Mouse (Mus musculus): ENCODE results near the gene Rab31. TPM values are rescaled to one million over a fixed set of nuclear protein-coding genes. Genes with fewer than 3 reads are reported as not detected.

Rab31 gene
- polyA plus RNA-seq, 1 experiment, result 48.9 TPM

DNA sequence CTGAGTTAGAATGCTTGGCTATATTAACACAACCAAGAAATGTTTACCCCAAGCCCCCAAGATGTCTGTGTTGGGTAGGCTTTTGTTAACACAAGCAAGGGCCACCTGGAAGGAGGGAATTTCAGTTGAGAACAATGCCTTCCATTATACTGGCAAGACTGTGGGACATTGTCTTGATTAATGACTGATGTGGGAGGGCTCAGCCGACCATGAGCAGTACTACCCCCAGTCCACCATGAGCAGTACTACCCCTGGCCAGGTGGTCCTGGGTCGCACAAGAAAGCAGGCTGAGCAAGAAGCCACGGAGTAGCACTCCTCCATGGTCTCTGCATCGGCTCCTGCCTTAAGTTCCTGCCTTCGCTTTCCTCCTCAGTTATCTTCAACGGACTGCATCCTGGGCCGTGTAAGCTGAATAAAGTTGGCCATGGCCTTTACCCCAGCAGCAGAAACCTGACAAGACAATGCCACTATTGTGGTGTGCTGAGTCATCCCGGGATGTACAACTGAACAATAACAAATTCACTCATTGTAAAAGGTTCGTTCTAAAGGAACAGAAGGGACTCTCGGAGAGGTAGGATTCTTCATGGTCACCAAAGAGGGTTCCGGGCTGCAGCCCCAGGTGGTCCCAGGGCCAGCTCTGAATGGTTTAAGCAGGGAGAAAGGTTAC, 28.8 kb downstream of the Rab31 start:
- TF ChIP-seq POLR2A (IDR thresholded peaks at IDR 0.05; ENCODE audit: borderline replicate concordance, extremely low read depth, low read depth, low read length) (no peak), CTCF (IDR thresholded peaks at IDR 0.05; ENCODE audit: insufficient read depth, low read length) (no peak)
- no peak overlapping the region for H3K4me3 ChIP-seq (replicated peaks; ENCODE audit: extremely low read depth, low read depth, low read length)
- DNase-seq, result no peak
- H3K4me1 ChIP-seq (ENCODE audit: control insufficient read depth, insufficient read depth, low read length), result no peaks in the 10 kb centered on the region
- WGBS, result 67% methylated on average over 11 of the region's 11 CpGs

DNA sequence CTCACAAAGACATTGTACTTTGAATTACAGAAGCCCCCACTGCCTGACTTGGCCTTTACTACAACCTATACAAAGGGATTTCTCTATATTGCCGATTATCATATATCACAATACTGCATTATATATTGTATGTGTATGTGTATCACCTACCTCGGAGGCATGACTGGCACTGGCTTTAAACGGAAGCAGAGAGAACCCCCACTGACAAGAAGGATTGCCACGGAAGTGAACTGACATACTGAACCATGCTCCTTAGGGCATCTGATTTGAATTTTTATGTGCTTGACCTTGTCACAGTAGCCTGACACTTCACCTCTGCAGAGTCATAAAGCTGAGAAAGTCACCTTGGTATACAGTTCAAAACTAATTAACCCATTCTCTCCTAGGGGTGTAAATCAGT, 29.6 kb downstream of the Rab31 start:
- WGBS, result 80% methylated on average over 4 of the region's 4 CpGs
- TF ChIP-seq CTCF (IDR thresholded peaks at IDR 0.05; ENCODE audit: insufficient read depth, low read length) (no peak), POLR2A (IDR thresholded peaks at IDR 0.05; ENCODE audit: borderline replicate concordance, extremely low read depth, low read depth, low read length) (no peak)
- Histone ChIP-seq H3K4me1 (ENCODE audit: control insufficient read depth, insufficient read depth, low read length) (no peaks in the 10 kb centered on the region), H3K4me3 (replicated peaks; ENCODE audit: extremely low read depth, low read depth, low read length) (no peak overlapping the region)
- DNase-seq, result no peak

DNA sequence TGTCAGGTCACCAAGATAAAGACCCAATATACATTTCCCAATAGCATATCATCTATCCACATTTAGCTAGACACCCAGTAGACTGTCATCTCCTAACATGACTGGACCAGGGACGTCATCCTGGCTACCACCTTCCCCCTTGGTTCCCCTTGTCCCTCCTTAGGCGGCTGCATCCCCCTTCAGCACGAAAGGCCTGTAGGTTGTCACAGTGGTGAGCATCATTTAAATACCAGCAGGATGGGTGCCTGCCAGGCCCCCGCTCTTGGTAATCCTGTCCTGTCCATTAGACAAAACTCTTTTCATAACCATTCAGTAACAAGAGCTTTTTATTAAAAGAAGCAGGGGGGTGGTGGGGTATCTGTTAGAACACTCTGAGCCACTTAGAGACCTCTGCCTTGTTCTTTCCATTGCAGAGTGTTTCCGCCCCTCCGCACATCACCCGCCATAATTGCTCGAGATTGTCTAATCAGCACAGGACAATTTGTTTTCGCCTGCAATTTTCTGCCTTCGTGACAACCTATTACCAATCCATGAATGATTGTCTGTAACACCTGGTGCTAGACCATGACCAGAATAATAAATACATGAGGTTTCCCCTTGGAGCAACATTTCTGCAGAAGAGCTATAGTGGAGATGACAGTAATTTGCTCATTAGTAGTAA, 30.2 kb downstream of the Rab31 start:
- no peak for DNase-seq
- Histone ChIP-seq H3K4me3 (replicated peaks; ENCODE audit: extremely low read depth, low read depth, low read length) (no peak overlapping the region), H3K4me1 (ENCODE audit: control insufficient read depth, insufficient read depth, low read length) (peaks cover 2% of the 10 kb centered on the region)
- TF ChIP-seq CTCF (IDR thresholded peaks at IDR 0.05; ENCODE audit: insufficient read depth, low read length), result no peak
- no peak for TF ChIP-seq POLR2A (IDR thresholded peaks at IDR 0.05; ENCODE audit: borderline replicate concordance, extremely low read depth, low read depth, low read length)
- WGBS, result 95% methylated on average over 10 of the region's 10 CpGs

- 91% methylated on average over 4 of the region's 4 CpGs for WGBS
- no peak for DNase-seq
- Histone ChIP-seq H3K4me3 (replicated peaks; ENCODE audit: extremely low read depth, low read depth, low read length) (no peak overlapping the region), H3K4me1 (ENCODE audit: control insufficient read depth, insufficient read depth, low read length) (peaks cover 5% of the 10 kb centered on the region)
- no peak for TF ChIP-seq POLR2A (IDR thresholded peaks at IDR 0.05; ENCODE audit: borderline replicate concordance, extremely low read depth, low read depth, low read length)
- TF ChIP-seq CTCF (IDR thresholded peaks at IDR 0.05; ENCODE audit: insufficient read depth, low read length), result no peak
These were observed 31.0 kb downstream of the Rab31 start for GRCm38 (mm10) chr17:65741565-65741964.

DNA sequence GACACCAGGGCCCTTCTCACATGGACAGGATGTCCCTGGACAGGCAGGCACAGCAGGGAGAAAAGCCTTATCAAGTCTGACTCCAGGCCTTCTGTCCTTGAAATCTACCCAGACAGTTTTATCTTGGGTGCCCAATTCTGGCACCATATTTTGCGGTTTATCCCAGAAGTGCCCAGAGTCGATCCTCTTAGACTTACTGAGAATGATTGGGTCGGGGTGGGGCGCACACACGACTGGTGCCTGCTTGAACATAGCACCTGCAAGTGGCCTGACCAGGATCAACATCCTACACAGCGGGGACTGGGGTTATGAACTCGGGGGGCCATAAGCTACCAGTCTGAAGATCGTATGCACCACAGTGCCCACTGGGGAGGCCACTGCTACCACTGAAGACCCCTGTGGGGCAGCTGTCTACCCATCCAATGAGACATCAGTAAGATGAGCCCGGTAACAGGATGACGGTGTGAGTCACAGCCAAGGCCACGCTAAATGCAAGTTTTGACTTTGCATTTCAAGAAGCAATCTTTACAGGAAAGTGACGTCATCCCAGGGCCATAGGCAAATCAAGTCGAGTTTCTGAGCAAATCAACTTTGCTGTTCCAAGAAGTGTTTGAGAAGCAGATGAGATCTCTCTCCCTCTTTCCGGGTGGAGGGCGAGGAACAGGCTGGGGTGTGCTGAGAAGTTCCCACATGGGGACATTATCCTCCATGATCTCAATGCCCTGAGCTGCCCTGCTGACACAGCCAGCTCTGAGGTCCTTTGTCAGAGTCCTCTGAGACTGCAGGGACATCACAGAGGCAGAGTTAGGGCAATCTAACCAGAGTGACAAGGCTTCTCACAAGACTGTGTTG, 32.5 kb downstream of the Rab31 start:
- TF ChIP-seq POLR2A (IDR thresholded peaks at IDR 0.05; ENCODE audit: borderline replicate concordance, extremely low read depth, low read depth, low read length) (no peak), CTCF (IDR thresholded peaks at IDR 0.05; ENCODE audit: insufficient read depth, low read length) (no peak)
- peaks cover 5% of the 10 kb centered on the region for H3K4me1 ChIP-seq (ENCODE audit: control insufficient read depth, insufficient read depth, low read length)

GRCm38 (mm10) chr17:65737622-65738021, 34.9 kb downstream of the Rab31 start:
- Histone ChIP-seq H3K4me3 (replicated peaks; ENCODE audit: extremely low read depth, low read depth, low read length) (no peak overlapping the region), H3K4me1 (ENCODE audit: control insufficient read depth, insufficient read depth, low read length) (peaks cover 5% of the 10 kb centered on the region)
- no peak for TF ChIP-seq POLR2A (IDR thresholded peaks at IDR 0.05; ENCODE audit: borderline replicate concordance, extremely low read depth, low read depth, low read length)
- TF ChIP-seq CTCF (IDR thresholded peaks at IDR 0.05; ENCODE audit: insufficient read depth, low read length), result no peak
- WGBS, result 42% methylated on average over 6 of the region's 6 CpGs
- DNase-seq, result no peak

More for the DNA sequence above, 32.5 kb downstream of the Rab31 start:
- no peak for DNase-seq
- no peak overlapping the region for H3K4me3 ChIP-seq (replicated peaks; ENCODE audit: extremely low read depth, low read depth, low read length)
- whole genome bisulfite sequencing, result 73% methylated on average over 15 of the region's 15 CpGs

GRCm38 (mm10) chr17:65737175-65737574, 35.4 kb downstream of the Rab31 start:
- no peak for DNase-seq
- TF ChIP-seq POLR2A (IDR thresholded peaks at IDR 0.05; ENCODE audit: borderline replicate concordance, extremely low read depth, low read depth, low read length), result no peak
- TF ChIP-seq CTCF (IDR thresholded peaks at IDR 0.05; ENCODE audit: insufficient read depth, low read length), result no peak
- 46% methylated on average over 5 of the region's 5 CpGs for WGBS
- Histone ChIP-seq H3K4me1 (ENCODE audit: control insufficient read depth, insufficient read depth, low read length) (peaks cover 5% of the 10 kb centered on the region), H3K4me3 (replicated peaks; ENCODE audit: extremely low read depth, low read depth, low read length) (no peak overlapping the region)

- TF ChIP-seq CTCF (IDR thresholded peaks at IDR 0.05; ENCODE audit: insufficient read depth, low read length) (no peak), POLR2A (IDR thresholded peaks at IDR 0.05; ENCODE audit: borderline replicate concordance, extremely low read depth, low read depth, low read length) (no peak)
- peaks cover 14% of the 10 kb centered on the region for H3K4me1 ChIP-seq (ENCODE audit: control insufficient read depth, insufficient read depth, low read length)
- 82% methylated on average over 2 of the region's 2 CpGs for WGBS
- H3K4me3 ChIP-seq (replicated peaks; ENCODE audit: extremely low read depth, low read depth, low read length), result no peak overlapping the region
- DNase-seq, result no peak
These were observed 37.5 kb downstream of the Rab31 start for GRCm38 (mm10) chr17:65735088-65735487.

DNA sequence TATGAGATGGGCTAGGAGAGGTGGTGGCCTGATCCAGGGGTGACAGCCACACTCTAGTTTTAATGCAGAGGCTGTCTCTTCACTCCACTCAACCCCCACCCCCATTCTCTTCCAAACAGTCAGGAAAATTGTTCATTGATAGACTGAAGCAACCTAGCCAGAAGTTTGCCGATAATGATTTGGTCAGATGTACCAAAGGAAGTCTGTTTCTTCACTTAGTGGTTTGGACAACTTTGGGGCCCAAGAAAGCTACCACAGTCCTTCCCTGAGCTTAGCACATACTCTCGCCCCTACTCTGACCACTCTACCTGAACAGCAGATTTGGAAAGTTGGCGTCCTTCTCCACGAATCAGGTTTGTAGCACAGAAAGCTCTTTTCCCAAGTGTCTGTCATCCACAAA, 39.9 kb downstream of the Rab31 start:
- Histone ChIP-seq H3K4me1 (ENCODE audit: control insufficient read depth, insufficient read depth, low read length) (peaks cover 15% of the 10 kb centered on the region), H3K4me3 (replicated peaks; ENCODE audit: extremely low read depth, low read depth, low read length) (no peak overlapping the region)
- DNase-seq, result no peak
- TF ChIP-seq CTCF (IDR thresholded peaks at IDR 0.05; ENCODE audit: insufficient read depth, low read length), result no peak
- TF ChIP-seq POLR2A (IDR thresholded peaks at IDR 0.05; ENCODE audit: borderline replicate concordance, extremely low read depth, low read depth, low read length), result no peak
- WGBS, result 73% methylated on average over 4 of the region's 4 CpGs

Measured in lung, adult 2 months (tissue).